Mouse (Mus musculus) frontal cortex, adult 2 months (tissue): ENCODE data around the gene Zfp536. TPM values are rescaled to one million over a fixed set of nuclear protein-coding genes. Genes with fewer than 3 reads are reported as not detected.
"Not testable (repeated sequence)": the region's sequence is repeated elsewhere in the genome, so short reads cannot be mapped to it uniquely, and the experiment has no call there.

Experiments
- DNase-seq, 2 experiments: peaks; one replicate each; pipeline ENCODE4 v3.0.0; 2022; ENCODE audit warnings: low spot score in 1 of 2; ENCODE audit errors: extremely low spot score in 1 of 2
- polyA plus RNA-seq: library from polyadenylated mRNA; depleted of rRNA; stranded (reverse); fragments of >200 nt; gene quantifications from 2 replicates; pipeline ENCODE4 v1.2.3, GENCODE M21; 2012

Zfp536 gene
- polyA plus RNA-seq, 1 experiment = 20.3 TPM

GRCm38 (mm10) chr7:37615932-37616331 is 157.5 kb downstream of the Zfp536 start:
- no peak for DNase-seq

DNA sequence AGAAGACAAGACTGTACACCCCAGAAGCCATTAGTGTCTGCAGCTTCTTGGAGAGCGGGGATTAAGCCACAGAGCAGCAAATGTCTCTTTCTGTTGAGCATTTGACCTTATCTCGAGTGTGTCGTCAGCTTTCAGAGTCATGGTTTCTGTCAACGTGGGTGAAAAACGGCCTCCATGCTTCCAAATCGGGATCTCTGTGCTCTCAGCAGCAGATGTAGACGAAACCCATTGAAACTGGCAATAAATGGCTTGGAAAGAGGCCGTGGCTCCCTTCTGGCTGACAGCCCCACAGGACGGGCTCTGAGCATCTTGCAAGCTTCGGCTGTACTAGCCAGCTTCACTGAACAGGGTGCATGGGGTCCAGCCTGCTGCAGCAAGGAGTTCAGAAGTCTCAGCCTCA is 159.1 kb downstream of the Zfp536 start:
- no peak for DNase-seq

GRCm38 (mm10) chr7:37608556-37608955 is 164.9 kb downstream of the Zfp536 start:
- DNase-seq = no peak

- DNase-seq = no peak
These were observed 165.5 kb downstream of the Zfp536 start for GRCm38 (mm10) chr7:37607906-37608305.

DNA sequence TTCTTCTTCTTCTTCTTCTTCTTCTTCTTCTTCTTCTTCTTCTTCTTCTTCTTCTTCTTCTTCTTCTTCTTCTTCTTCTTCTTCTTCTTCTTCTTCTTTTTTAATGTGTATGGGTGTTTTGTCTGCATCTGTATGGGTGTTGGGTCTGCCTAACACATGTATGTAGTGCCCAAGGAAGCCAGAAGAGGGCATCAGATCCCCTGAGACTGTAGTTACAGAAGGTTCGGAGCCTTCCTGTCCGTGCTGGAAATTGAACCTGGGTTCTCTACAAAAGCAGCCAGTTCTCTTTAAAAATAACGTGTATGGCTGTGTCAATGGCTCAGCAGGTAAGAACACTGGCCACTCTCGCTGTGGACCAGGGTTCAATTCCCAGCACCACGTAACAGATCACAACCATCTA is 167.0 kb downstream of the Zfp536 start:
- DNase-seq = no peak

DNA sequence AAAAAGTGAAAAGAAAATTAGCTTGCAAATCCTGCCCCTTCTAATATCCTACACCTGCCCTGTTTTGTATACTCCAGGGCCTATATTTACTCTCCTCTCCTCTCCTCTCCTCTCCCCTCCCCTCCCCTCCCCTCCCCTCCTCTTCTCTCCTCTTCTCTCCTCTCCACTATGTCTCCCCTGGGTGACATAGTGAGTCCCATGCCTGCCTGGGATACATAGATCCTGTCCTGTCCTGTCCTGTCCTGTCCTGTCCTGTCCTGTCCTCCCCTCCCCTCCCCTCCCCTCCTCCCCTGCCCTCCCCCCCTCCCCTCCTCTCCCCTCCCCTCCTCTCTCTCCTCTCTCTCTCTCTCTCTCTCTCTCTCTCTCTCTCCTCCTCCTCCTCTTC is 169.9 kb downstream of the Zfp536 start:
- not testable (repeated sequence) for DNase-seq

DNA sequence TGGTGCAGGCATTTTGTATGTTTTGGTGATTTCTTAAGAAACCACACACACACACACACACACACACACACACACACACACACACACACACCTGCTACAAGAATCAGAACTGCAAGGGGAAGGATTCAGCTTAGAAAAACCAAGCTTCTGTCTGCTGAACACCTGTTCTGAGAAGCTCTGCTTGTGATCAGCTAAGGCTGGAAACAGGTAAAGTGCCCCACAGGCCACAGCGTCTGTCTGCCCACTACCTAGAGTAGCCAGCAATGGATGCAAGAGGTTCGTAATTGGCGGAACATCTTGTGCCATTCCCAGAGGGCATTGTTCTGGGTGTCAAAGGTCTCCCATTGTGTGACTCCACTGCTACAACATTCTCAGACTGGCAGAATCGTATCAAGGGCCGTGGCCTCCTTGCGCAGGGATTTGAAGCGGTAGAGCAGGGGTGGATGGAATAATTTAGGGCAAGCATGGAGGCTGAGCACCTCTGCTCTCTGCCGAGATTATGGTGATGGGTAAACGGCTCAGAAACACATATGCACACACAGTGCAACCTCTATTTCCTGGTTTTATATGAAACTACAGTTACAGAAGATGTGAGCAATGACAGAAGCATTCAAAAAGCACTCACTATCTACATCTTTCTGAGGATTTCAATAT is 170.4 kb downstream of the Zfp536 start:
- no peak for DNase-seq

DNA sequence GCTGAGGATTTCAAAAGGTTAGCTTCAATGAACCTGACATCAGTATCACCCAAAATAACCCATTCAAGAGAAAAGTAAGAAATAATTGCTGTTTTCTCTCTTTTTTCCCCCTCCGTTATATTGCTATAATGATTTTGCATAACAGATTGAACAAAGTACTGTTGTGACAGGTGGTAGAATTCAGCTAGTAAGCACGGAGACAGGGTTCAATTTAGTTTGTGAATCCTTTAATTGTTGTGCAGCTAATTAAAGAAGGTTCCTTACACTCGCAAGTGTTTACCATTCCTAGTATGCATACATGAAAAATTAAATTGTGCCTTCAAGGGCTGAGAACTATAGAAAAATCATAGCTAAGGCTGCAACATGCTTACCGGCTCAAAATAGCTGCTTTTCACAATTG is 173.1 kb downstream of the Zfp536 start:
- no peak for DNase-seq

DNA sequence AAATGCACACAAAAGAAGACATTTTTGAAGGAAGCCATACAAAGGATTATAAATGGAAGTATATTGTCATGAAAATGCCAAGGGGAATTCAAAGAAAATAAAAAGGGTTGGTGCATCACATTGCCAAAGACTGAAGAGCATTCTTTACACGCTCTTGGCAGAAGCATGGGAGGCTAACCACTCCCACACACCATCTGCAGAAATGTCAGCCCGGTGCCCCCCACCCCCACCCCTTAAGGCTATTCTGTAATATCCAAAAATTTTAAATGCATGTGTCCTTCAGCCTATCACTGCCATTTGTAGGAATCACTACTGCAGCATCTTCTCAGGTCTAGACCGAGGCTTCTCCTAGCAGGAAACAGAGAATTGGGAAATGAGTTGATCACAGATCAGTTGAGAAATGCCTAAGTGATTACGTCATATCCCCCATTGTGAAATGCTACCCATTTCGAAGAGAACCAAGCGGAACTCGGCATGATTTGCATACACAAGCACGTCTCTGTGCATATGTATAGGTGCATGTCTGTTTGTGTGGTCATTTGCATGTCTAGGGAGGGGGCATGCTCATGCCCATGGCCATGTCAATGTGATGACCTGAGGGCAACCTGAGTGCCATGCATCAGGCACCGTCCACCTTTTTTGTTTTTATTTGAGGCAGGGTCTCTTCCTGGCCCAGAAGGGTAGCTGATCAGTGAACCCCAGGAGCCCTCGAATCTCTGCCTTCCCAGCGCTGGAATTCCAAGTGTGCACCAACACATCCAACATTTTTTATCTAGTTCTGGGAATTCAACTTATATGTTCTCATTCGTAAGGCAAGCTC is 179.0 kb downstream of the Zfp536 start:
- DNase-seq = no peak

GRCm38 (mm10) chr7:37593566-37593965 is 179.9 kb downstream of the Zfp536 start:
- DNase-seq = no peak

DNA sequence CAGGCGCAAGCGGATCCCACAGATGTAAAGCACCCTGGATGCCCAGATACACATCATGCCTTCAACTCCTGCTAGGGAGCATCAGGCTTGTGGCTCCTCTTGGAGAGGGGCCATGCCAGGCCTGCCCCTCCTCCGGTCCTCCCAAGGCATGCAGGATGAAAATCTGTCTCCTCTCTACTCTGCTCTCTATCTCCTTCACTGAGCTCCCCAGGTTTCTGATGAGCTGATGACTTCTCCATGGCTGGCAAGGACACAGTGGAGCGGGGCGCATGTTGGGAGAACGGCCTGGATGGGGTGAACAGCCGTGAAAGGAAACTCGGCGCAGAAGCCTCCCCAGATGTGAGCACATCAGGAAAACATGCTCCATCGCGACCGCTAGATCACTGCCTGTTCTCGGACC is 186.7 kb downstream of the Zfp536 start:
- no peak for DNase-seq

GRCm38 (mm10) chr7:37581262-37581661 is 192.2 kb downstream of the Zfp536 start:
- DNase-seq = no peak

DNA sequence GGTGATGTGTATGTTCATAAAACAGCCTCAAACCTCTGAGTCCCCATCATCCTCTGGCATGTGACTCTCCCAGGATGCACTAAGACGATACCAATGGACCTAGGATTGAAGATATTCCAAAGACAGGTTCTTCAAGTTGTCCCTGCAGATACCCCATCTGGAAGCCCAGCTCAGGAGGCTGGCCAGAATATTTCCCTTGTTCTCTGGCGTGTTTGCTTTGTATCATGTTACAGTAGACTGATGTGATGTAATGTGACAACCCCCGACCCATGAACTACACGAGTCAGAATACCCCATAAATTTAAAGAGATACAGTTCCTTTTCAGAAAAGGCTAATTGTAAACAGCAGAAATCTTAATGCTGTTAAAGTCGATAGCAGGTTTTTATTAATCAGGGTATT is 192.9 kb downstream of the Zfp536 start:
- no peak for DNase-seq

DNA sequence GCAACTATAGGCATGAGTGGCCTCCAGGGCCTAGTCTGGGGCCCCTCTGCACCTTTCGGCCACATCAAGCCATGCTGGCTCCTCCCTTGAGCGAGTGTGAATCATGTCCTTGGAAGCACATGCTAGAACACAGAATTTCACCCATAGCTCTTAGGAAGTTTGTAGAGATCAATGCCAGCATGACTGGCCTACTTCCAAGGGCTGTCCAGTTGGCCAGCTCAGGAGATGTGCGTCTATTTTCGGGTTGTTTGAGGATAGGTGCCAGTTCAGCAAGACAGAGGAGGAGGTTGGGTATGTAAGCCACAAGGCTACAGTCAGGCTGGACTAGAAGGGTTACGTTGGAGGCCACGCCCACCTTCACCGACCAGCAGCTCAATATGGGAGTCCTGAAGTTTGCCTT is 201.4 kb downstream of the Zfp536 start:
- DNase-seq = no peak

DNA sequence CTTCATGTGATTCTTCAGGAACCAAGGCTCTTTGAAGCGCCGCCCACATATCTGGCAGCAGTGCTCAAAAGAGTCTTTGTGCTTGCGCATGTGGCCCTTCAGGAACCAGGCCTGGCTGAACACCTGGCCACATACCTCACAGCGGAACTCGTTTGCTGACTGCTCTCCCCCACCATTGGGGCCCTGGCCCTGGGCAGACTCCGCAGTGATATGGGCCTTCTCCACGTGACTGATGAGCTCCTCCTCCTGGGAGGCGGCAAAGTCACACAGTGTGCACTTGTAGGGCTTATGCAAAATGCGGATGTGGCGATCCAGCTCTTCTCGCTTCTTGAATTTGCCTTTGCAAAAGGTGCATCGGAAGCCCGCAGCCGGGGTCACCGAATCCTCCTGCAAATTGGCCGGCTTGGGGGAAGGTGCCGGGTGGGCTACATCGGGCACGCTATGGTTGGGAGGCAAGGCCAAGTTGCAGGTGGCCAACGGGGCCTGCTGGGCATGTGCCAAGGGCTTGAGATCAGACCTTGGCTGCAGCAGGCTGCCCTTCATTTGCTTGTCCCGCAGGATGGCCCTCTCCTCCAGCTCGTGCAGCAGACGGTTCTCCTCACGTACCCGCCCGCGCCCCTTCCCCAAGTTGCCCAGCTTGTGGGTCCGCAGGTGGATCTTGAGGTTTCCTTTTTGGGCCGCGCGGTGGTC is 204.5 kb downstream of the Zfp536 start:
- no peak for DNase-seq

DNA sequence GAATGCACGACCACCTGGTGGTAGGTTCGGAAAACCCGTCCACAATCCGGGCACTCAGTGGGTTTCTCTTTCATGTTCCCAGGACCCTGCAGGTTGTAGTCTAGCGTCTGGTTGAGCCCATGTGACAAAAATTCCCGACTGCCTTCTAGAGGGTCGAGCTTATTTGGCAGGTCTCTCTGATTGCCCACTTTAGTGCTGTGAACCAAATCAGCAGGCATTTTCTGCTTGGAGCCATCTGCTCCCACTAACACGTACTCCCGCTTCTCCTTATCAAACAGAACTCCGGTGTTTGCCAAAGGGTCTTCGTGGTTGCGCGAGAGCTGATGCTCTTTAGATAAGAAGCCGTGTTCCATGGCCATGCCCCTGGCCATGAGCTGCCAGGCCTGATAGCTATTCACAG is 205.4 kb downstream of the Zfp536 start:
- no peak for DNase-seq

- no peak for DNase-seq
These were observed 207.4 kb downstream of the Zfp536 start for GRCm38 (mm10) chr7:37566019-37566418.

DNA sequence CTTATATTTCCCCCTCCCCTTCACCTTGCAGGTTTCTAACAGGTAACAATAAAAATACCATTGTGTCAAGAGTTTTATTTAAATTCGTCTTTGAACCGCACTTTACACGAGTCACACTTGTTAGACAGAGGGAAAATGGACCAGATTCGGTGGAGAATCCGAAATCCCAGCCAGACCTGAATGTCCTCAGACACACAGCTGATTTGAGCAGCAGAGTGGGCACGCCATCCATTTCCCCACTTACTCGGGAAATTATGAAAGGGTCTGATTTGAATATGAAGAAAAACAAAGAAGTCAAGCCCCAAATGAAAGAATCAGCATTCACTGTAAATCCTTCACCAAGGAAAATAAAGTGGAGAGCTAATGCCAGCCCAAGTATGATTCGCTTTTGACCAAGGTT is 208.1 kb downstream of the Zfp536 start:
- DNase-seq = no peak

GRCm38 (mm10) chr7:37564644-37565043 is 208.8 kb downstream of the Zfp536 start:
- DNase-seq = no peak

- DNase-seq = no peak
These were observed 209.5 kb downstream of the Zfp536 start for GRCm38 (mm10) chr7:37563831-37564400.

DNA sequence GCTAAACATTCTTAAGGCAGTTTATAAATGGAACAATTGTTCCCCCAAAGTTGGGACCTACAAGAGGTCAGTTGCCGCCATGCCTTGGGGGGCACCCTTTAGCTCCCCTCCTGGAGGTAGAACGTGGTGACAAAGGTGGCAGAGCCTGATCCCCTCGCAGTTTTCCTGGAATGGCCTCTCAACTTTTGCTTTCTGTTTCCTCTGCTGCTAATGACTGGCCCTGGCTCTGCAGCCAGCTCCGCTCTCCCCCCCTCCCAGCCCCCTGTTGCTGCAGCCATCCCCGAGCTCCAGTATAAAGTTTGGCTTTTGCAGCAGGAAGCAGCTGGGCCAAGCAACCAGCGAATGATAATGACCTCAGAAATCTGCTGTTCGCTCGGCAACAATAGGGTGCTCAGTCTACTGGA is 210.3 kb downstream of the Zfp536 start:
- DNase-seq = peak in 1 of 2 experiments; percentile 31
